Mouse (Mus musculus) heart, adult 9 months (tissue): Measurements from ENCODE around the gene Tbc1d24.

Source experiments
- DNase-seq, 2 experiments: peaks; one replicate each; pipeline ENCODE4 v3.0.0; 2022; ENCODE audit warnings: low spot score in 2 of 2

The Tbc1d24 gene

DNA sequence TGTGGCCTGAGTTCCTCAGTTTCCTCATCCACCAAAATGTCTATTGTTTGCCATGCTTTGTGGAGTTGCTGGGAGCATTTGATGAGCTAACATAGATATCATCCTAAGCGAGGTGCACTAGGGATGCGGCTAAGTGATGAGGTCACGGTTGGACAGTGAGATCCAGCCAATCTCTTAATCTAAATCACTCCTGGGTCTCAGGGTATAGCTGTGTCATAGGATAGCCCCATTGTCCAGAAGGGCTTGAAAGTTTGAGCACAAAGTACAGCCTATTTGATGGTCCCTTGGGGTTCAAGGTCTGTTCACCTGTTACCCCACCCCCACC, 4.5 kb upstream of the Tbc1d24 start:
- DNase-seq: no peak

GRCm38 (mm10) chr17:24209043-24209915, 3.9 kb upstream of the Tbc1d24 start, which contains the start of gene Ntn3:
TSS of gene Ntn3 (minus strand) at chr17:24209531.
- DNase-seq: peak in 1 of 2 experiments; percentile 44

GRCm38 (mm10) chr17:24208641-24209042, 3.3 kb upstream of the Tbc1d24 start:
- no peak for DNase-seq

- no peak for DNase-seq
These were observed 2.6 kb upstream of the Tbc1d24 start for GRCm38 (mm10) chr17:24207768-24208640.

GRCm38 (mm10) chr17:24206451-24207351, 1.3 kb upstream of the Tbc1d24 start:
- DNase-seq: peak in 1 of 2 experiments; percentile 30

- DNase-seq: peak in 1 of 2 experiments; percentile 16
These were observed 573 bp upstream of the Tbc1d24 start for GRCm38 (mm10) chr17:24205908-24206361.

- DNase-seq: peak in 1 of 2 experiments; percentile 11
These were observed 516 bp downstream of the Tbc1d24 start for GRCm38 (mm10) chr17:24204846-24205245.

- no peak for DNase-seq
These were observed 1.5 kb downstream of the Tbc1d24 start for GRCm38 (mm10) chr17:24203611-24204534.

GRCm38 (mm10) chr17:24203068-24203467, 2.3 kb downstream of the Tbc1d24 start:
- no peak for DNase-seq

DNA sequence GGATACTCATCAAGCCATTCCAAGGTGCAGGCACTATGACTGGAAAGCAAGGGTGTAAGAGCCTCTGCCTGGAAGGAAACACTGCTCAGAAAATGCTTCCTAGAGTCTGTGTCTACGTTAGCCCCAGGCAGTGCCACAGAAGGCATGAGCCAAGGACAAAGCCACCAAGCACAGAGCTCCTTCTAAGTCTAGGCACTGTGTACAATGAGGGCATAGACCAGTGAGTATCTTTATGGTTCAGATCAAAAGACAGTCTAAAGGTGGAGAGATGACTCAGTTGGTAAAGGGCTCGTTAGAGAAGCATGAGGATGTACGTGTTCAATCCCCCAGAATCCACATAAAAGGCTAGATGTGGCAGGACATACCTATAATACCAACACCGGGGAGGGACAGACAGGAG, 4.3 kb downstream of the Tbc1d24 start:
- DNase-seq: no peak

DNA sequence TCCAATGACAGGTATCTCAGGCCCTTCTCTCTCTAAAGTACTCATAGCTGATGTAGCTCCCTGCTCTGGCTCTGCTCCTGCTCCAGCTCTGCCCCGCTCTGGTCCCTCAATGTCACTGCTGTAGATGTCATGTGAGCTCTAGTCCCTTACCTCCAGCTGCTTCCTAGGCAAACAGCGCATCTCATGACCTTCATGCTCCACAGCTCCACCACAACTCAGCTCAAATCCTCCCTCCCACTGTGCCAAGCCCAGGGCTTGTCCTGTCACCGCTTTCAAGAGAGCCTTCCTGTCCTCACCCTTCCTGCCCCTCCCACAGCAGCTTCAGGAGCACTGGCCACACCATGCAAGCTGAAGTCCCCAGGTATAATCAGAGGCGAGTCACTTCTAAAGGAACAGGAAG, 5.6 kb downstream of the Tbc1d24 start:
- peak in 1 of 2 experiments; percentile 29 for DNase-seq

DNA sequence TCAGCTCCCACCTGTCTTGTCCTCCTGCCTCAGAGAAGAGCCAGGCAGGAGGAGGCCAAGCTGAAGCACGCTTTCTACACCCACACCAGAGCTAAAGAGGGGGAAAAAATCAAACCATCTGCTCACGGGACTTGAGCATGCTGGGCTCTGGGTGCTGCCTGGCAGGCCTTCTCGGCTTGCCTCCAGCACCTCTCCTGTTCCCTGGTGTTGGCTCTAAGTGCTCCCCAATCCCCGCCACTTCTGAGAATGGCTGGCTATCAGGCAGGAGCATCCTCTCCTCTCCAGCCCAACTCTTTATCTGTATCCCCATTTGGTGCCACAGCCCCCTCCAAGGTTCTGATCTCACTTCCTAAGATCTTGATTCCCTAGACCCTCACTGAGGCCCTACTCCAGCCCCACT, 6.1 kb downstream of the Tbc1d24 start:
- DNase-seq: no peak

DNA sequence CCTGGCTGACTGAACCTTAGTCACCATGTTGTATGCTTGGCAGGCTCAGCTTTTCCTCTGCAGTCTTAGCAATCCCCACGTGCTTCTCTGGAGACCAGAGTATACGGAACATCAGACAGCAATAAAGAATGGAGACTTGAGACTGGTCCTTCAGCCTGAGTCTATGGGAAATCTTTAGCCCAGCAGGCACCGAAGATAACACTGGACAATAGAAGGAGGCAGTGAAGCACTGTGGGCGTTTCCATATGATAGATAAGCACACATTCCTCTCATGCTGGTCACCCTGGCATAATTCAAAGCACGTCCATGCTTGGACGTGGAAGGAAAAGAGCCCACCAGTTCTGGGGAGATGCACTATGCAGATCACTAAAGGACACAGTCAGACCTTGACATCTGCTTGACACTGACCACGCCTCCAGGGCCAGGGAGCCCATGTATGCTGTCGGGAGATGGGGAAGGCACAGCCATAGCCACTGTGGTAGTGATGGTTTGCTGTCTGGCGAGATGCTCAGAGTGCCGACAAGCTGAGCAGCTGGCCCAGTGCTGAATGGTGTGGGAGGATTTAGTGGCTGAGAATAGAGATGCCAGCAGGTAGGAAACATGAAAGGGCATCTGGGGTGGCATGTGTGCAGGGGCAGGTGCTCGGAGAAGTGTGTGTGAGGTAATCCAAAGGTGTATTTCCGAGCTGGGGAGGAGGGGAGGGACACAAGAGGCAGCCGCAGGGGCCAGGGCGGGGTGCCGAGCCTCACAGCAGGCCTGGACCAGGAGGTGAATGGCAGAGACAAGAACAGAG, 8.1 kb downstream of the Tbc1d24 start:
- DNase-seq: no peak

- no peak for DNase-seq
These were observed 10.0 kb downstream of the Tbc1d24 start for GRCm38 (mm10) chr17:24195349-24195748.

DNA sequence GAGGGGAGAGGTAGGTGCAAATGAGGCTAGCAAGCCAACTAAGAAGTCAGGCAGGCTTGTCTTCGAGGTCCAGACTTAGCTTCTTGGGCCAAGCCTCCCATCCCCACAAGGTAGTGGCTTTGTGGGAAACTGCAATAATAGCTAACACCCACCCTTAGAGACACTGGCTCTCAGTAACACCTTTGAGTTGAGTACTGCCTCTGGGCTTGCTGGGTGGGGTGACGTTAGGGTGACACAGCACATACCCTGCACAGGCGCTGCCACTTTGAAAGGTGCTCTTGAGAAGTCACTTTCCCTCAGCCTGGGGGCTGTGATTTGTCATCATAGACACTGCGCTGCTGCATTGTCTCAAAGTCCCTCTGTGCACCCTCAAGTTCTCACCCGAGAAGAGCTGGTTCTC, 11.6 kb downstream of the Tbc1d24 start:
- no peak for DNase-seq

DNA sequence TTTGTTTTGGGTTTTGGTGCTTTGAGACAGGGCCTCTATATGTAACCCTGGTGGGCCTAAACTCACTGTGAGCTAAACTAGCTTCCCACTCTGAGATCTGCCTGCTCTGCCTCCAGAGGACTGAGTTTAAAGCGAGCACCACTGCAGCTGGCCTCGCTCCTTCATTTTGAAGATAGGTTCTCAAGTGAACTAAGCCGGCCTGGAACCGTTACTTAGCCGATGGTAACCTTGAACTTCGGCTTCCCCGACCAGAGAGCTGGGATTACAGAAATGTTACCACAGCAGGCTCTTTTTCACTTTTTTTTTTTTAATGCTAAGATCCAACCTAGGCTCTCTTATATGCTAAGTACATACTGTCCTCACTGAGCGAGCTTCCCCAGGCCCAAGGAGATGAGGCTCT, 12.1 kb downstream of the Tbc1d24 start:
- DNase-seq: no peak

GRCm38 (mm10) chr17:24192848-24193247, 12.5 kb downstream of the Tbc1d24 start:
- no peak for DNase-seq

GRCm38 (mm10) chr17:24191481-24191880, 13.9 kb downstream of the Tbc1d24 start:
- no peak for DNase-seq

DNA sequence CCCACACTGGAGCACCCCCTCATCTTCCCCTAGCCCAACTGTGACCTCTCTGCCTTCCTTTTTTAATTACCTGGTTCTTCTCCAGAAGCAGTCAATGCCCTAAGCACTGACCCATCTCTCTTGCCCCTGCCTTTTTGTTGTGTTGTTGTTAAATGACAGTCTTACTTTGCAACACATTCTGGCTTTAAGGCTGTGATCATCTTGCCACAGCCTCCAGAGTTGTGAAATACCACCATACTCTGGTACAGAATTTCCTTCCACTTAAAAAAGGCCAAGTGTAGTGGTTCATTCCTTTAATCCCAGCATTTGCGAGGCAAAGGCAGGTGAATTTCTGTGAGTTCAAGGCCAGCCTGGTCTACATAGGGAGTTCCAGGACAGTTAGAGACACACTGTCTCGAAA, 14.4 kb downstream of the Tbc1d24 start:
- no peak for DNase-seq

DNA sequence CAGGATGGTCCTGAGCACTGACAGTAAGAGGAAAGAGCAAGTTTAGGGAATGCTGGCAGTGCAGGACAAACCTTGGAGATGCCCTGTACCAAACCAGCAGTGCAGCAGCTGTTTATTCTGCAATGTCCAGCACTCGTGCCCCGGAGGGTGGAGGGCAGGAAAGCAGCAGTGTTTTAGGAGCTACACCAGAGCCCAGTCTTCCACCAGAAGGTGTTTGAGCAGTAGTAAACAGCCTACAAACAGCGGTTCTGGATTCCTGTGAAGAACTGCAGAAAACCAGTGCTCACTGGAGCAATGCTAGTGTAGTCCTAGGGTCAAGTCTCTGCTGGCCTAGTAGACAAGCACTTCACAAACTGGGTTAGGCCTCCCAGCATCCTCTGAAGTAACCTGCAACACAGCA, 31.1 kb downstream of the Tbc1d24 start:
- DNase-seq: no peak
